ENCODE assay signal across 8 mouse cellular contexts in the genomic region with DNA sequence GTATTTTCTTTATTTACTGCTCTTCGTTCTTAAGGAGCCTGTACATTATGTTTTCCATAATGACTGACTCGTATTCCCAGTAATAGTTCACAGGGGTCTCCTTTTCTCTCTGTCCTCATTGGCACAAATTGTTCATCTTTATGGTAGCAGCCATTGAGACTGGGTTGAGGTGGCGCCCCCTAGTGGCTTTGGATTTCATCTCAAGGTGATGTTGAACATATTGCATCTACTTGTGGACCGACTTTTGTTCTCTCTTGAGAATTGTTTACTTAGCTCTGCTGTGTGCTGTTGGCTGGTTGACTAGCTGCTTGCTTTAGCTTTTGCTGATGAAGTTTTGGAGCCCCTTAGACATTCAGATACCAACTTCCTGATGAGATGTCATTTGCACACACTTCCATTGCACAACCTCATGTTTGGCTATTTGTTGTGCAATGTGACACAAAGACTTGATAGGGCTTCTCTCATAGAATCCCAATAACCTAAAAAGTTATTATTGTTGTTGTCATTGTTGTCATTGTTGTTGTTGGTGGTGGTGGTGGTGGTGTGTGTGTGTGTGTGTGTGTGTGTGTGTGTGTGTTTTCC. TPM values are rescaled to one million over a fixed set of nuclear protein-coding genes. Genes with fewer than 3 reads are reported as not detected.
DNase-seq lines count a peak whose midpoint lies in the region; ATAC-seq and TF ChIP-seq lines count a peak whose summit lies in the region.
"Had no signal": no experiment of that assay in that cellular context is flagged by ENCODE, and none has a peak within 500 bp of the region (broad histone marks: within the 10 kb centered on the region; RNA-seq: fewer than 3 reads in every experiment).

No protein-coding gene starts in this region.

- TF ChIP-seq CTCF in intestine, postnatal 0 days (IDR thresholded peaks at IDR 0.05; ENCODE audit: low read depth): peak; percentile 65

- peak; percentile 62 for DNase-seq in CD4-positive helper T cell, adult 2 months (ENCODE audit: low read depth, low spot score)
- DNase-seq in MEL-GATA-1-ER (ENCODE audit: extremely low read depth, low read depth): peak; percentile 33
- DNase-seq in kidney, postnatal 10 days: peak; percentile 69
- DNase-seq in spleen, adult 12 weeks (ENCODE audit: low spot score): peak; percentile 35

- H3K4me2 ChIP-seq in intestine, postnatal 0 days (replicated peaks; ENCODE audit: low read depth): no peak overlapping the region
- no peak overlapping the region for H3K4me2 ChIP-seq in intestine, embryonic 16.5 days (ENCODE audit: low read depth, low read length)
- H3K4me2 ChIP-seq: embryonic facial prominence, embryonic 13.5 days had no signal

- H3K27me3 ChIP-seq in intestine, postnatal 0 days (replicated peaks; ENCODE audit: control insufficient read depth, insufficient read depth, low read length): no peaks in the 10 kb centered on the region
- no peaks in the 10 kb centered on the region for H3K27me3 ChIP-seq in intestine, embryonic 16.5 days (replicated peaks; ENCODE audit: control insufficient read depth, insufficient read depth, low read length)
- H3K27me3 ChIP-seq: embryonic facial prominence, embryonic 13.5 days had no signal

- WGBS in intestine, postnatal 0 days: 62% methylated on average over 4 of the region's 4 CpGs
- WGBS in intestine, embryonic 16.5 days: 63% methylated on average over 4 of the region's 4 CpGs

- H3K27ac ChIP-seq in intestine, postnatal 0 days (ENCODE audit: low read depth, low read length): no peak overlapping the region
- no peak overlapping the region for H3K27ac ChIP-seq in intestine, embryonic 16.5 days (ENCODE audit: low read length)
- H3K27ac ChIP-seq: embryonic facial prominence, embryonic 13.5 days had no signal

- H3K4me1 ChIP-seq in intestine, postnatal 0 days (replicated peaks; ENCODE audit: control insufficient read depth, insufficient read depth, low read length): no peaks in the 10 kb centered on the region
- no peaks in the 10 kb centered on the region for H3K4me1 ChIP-seq in intestine, embryonic 16.5 days (ENCODE audit: control insufficient read depth, insufficient read depth, low read length)
- H3K4me1 ChIP-seq: embryonic facial prominence, embryonic 13.5 days had no signal

- no peak overlapping the region for H3K9ac ChIP-seq in intestine, postnatal 0 days (ENCODE audit: low read depth, low read length)
- H3K9ac ChIP-seq in intestine, embryonic 16.5 days (ENCODE audit: low read depth, low read length): no peak overlapping the region
- H3K9ac ChIP-seq: embryonic facial prominence, embryonic 13.5 days had no signal

- H3K36me3 ChIP-seq in intestine, postnatal 0 days (ENCODE audit: control insufficient read depth, insufficient read depth): no peaks in the 10 kb centered on the region
- no peaks in the 10 kb centered on the region for H3K36me3 ChIP-seq in intestine, embryonic 16.5 days (ENCODE audit: control insufficient read depth, insufficient read depth, low read length)
- H3K36me3 ChIP-seq: embryonic facial prominence, embryonic 13.5 days had no signal

- H3K9me3 ChIP-seq in intestine, postnatal 0 days (ENCODE audit: control insufficient read depth): no peaks in the 10 kb centered on the region
- no peaks in the 10 kb centered on the region for H3K9me3 ChIP-seq in intestine, embryonic 16.5 days (ENCODE audit: control insufficient read depth, low read length)
- H3K9me3 ChIP-seq: embryonic facial prominence, embryonic 13.5 days had no signal

- H3K4me3 ChIP-seq in intestine, postnatal 0 days (ENCODE audit: low read depth, low read length): no peak overlapping the region
- no peak overlapping the region for H3K4me3 ChIP-seq in intestine, embryonic 16.5 days (ENCODE audit: low read length)
- H3K4me3 ChIP-seq: embryonic facial prominence, embryonic 13.5 days had no signal

- ATAC-seq in intestine, postnatal 0 days: no peak
- no peak for ATAC-seq in intestine, embryonic 16.5 days
- no peak for ATAC-seq in inflammation-experienced regulatory T-cells, adult 6 months

RNA-seq across cellular contexts. Expression of a gene that starts 14.0 kb away (rescaled TPM):
- 12.7 and 13.4 TPM in 2 replicates for polyA plus RNA-seq in intestine, postnatal 0 days (2015; fragmentation: Nextera tagmentation; extraction: Ambion mirVana)
- 14.5 and 16.2 TPM in 2 replicates for polyA plus RNA-seq in intestine, embryonic 16.5 days (2015; fragmentation: Nextera tagmentation; extraction: Ambion mirVana)
- 10 to 100 TPM; 15.8 to 18.2 (median 16.4) TPM for polyA plus RNA-seq in inflammation-experienced regulatory T-cells, adult 6 months (2017; shearing (Covaris generic))

RNA-seq across cellular contexts. Expression of a gene that starts 36.1 kb away (rescaled TPM):
- 58.1 and 61.8 TPM in 2 replicates for polyA plus RNA-seq in intestine, postnatal 0 days (2015; fragmentation: Nextera tagmentation; extraction: Ambion mirVana)
- 105 and 115 TPM in 2 replicates for polyA plus RNA-seq in intestine, embryonic 16.5 days (2015; fragmentation: Nextera tagmentation; extraction: Ambion mirVana)
- 10 to 100 TPM; 31.6 to 40.5 (median 38.6) TPM for polyA plus RNA-seq in inflammation-experienced regulatory T-cells, adult 6 months (2017; shearing (Covaris generic))

RNA-seq across cellular contexts. Expression of a gene that starts 58.2 kb away (rescaled TPM):
- not detected in 2 replicates for polyA plus RNA-seq in intestine, postnatal 0 days (2015; fragmentation: Nextera tagmentation; extraction: Ambion mirVana)
- polyA plus RNA-seq in intestine, embryonic 16.5 days (2015; fragmentation: Nextera tagmentation; extraction: Ambion mirVana): not detected in 2 replicates
- not detected for polyA plus RNA-seq in inflammation-experienced regulatory T-cells, adult 6 months (2017; shearing (Covaris generic))
- polyA plus RNA-seq: embryonic facial prominence, embryonic 13.5 days had no signal
